Mouse (Mus musculus) neural tube, embryonic 13.5 days (tissue): ENCODE measurements around the gene Phf21a. TPM values are rescaled to one million over a fixed set of nuclear protein-coding genes. Genes with fewer than 3 reads are reported as not detected.

Experiments
- ATAC-seq: fragments of 200-750 bp; cut with Nextera tagmentation; 2 replicates; pipeline ENCODE4 v1.8.0; 2017; ENCODE audit warnings: low read depth, mild to moderate bottlenecking, moderate TSS enrichment, moderate library complexity
- H3K27ac ChIP-seq: fragments of 300-500 bp; sonication (generic); replicated peaks from 2 replicates; pipeline ENCODE4 v1.5.1; 2015; ENCODE audit warnings: moderate library complexity, mild to moderate bottlenecking, inconsistent platforms
- H3K27me3 ChIP-seq: fragments of 300-500 bp; sonication (generic); 2 replicates; pipeline ENCODE4 v1.6.1; 2015; ENCODE audit warnings: mild to moderate bottlenecking, inconsistent platforms
- H3K36me3 ChIP-seq: fragments of 300-500 bp; sonication (generic); 2 replicates; pipeline ENCODE4 v1.6.1; 2015; ENCODE audit warnings: mild to moderate bottlenecking, inconsistent platforms
- H3K4me1 ChIP-seq: fragments of 300-500 bp; sonication (generic); replicated peaks from 2 replicates; pipeline ENCODE4 v1.6.1; 2015; ENCODE audit warnings: inconsistent platforms
- H3K4me2 ChIP-seq: fragments of 300-500 bp; sonication (generic); 2 replicates; pipeline ENCODE4 v1.6.1; 2015; ENCODE audit warnings: inconsistent platforms, mild to moderate bottlenecking, moderate library complexity
- H3K4me3 ChIP-seq: fragments of 300-500 bp; sonication (generic); 2 replicates; pipeline ENCODE4 v1.5.1; 2015; ENCODE audit warnings: mild to moderate bottlenecking, inconsistent platforms
- H3K9ac ChIP-seq: fragments of 300-500 bp; sonication (generic); 2 replicates; pipeline ENCODE4 v1.6.1; 2015; ENCODE audit warnings: moderate library complexity, mild to moderate bottlenecking, inconsistent platforms
- H3K9me3 ChIP-seq: fragments of 300-500 bp; sonication (generic); 2 replicates; pipeline ENCODE4 v1.6.1; 2016; ENCODE audit warnings: inconsistent platforms
- WGBS: fragments of 180-500 bp; shearing (Covaris S2); methylation state at CpG from one replicate; pipeline ENCODE4 v1.1.7; 2015; 5-methylcytosine and 5-hydroxymethylcytosine counted together
- polyA plus RNA-seq: library from polyadenylated mRNA; unstranded; fragments of >200 nt; fragmentation: Nextera tagmentation; extraction: Ambion mirVana; gene quantifications from 2 replicates; pipeline ENCODE4 v1.2.1, GENCODE M21; 2015

The Phf21a gene
- polyA plus RNA-seq, 1 experiment from 2014 or later = 38.5 TPM

- Histone ChIP-seq H3K27ac (peak overlapping the region; percentile 83), H3K4me1 (peaks cover 15% of the 10 kb centered on the region), H3K36me3 (peaks cover 74% of the 10 kb centered on the region), H3K4me3 (no peak overlapping the region), H3K4me2 (no peak overlapping the region), H3K9me3 (no peaks in the 10 kb centered on the region), H3K9ac (no peak overlapping the region), H3K27me3 (no peaks in the 10 kb centered on the region)
- WGBS = 13% methylated on average over 12 of the region's 12 CpGs
- peak; percentile 72 for ATAC-seq
These were observed 268.0 kb downstream of the Phf21a start for GRCm38 (mm10) chr2:92360893-92361292.

GRCm38 (mm10) chr2:92361795-92362194, 268.9 kb downstream of the Phf21a start:
- Histone ChIP-seq H3K4me1 (peaks cover 15% of the 10 kb centered on the region), H3K36me3 (peaks cover 68% of the 10 kb centered on the region), H3K27ac (no peak overlapping the region), H3K4me3 (no peak overlapping the region), H3K9me3 (no peaks in the 10 kb centered on the region), H3K9ac (no peak overlapping the region), H3K4me2 (no peak overlapping the region), H3K27me3 (no peaks in the 10 kb centered on the region)
- ATAC-seq = no peak
- 87% methylated on average over 8 of the region's 8 CpGs for WGBS

- no peak for ATAC-seq
- peaks cover 59% of the 10 kb centered on the region for H3K36me3 ChIP-seq
- H3K9me3 ChIP-seq = no peaks in the 10 kb centered on the region
- 95% methylated on average over 6 of the region's 6 CpGs for WGBS
- no peak overlapping the region for H3K4me3 ChIP-seq
- H3K4me1 ChIP-seq = peaks cover 15% of the 10 kb centered on the region
- H3K27me3 ChIP-seq = no peaks in the 10 kb centered on the region
- no peak overlapping the region for H3K27ac ChIP-seq
- no peak overlapping the region for H3K9ac ChIP-seq
- H3K4me2 ChIP-seq = no peak overlapping the region
These were observed 269.8 kb downstream of the Phf21a start for GRCm38 (mm10) chr2:92362571-92363228.

DNA sequence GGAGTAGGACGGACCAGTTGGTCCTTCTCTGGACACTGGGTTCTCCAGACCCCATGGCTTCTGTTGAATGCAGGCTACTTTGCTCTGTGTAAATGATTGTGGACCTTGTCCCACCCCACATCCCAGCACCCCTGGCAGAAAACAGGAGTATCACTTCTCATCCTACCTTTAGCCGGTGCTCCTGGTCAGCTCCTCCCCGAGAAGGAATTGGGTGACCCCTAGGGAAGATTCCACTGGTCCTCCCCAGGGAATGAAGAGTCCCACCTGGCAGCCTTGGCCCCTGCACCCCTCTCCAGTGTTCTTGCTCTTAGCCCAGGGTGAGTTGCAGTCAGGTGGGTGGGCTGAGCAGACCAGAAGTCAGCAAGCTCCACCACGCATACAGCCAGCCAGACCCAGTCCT, 271.2 kb downstream of the Phf21a start:
- Histone ChIP-seq H3K9me3 (no peaks in the 10 kb centered on the region), H3K4me1 (peaks cover 15% of the 10 kb centered on the region), H3K9ac (no peak overlapping the region), H3K36me3 (peaks cover 45% of the 10 kb centered on the region), H3K27me3 (peaks cover 5% of the 10 kb centered on the region), H3K4me3 (no peak overlapping the region), H3K27ac (no peak overlapping the region), H3K4me2 (no peak overlapping the region)
- 92% methylated on average over 4 of the region's 4 CpGs for WGBS
- ATAC-seq = no peak

DNA sequence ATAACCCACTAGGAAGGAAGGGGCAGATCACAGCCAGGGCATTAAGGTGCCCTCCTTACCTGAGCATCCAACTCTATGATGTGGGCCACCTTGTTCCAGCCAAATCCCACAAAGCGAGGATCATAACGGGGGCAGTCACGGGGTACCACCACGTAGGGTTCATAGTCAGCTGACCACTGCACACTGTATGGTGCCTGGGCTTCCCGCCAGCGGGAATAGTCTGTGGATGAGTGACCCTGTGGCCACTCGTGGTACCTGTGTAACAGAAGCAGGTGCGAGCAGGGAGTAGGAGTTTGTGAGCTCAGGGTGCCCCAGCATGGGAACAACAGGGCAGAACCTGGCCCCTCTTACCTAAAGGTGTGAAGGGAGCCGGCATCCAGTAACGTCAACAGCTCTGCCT, 272.7 kb downstream of the Phf21a start:
- Histone ChIP-seq H3K36me3 (peaks cover 30% of the 10 kb centered on the region), H3K4me3 (no peak overlapping the region), H3K9ac (no peak overlapping the region), H3K9me3 (no peaks in the 10 kb centered on the region), H3K4me1 (peaks cover 10% of the 10 kb centered on the region), H3K27me3 (peaks cover 20% of the 10 kb centered on the region), H3K4me2 (no peak overlapping the region), H3K27ac (no peak overlapping the region)
- WGBS = 91% methylated on average over 10 of the region's 10 CpGs
- ATAC-seq = no peak

DNA sequence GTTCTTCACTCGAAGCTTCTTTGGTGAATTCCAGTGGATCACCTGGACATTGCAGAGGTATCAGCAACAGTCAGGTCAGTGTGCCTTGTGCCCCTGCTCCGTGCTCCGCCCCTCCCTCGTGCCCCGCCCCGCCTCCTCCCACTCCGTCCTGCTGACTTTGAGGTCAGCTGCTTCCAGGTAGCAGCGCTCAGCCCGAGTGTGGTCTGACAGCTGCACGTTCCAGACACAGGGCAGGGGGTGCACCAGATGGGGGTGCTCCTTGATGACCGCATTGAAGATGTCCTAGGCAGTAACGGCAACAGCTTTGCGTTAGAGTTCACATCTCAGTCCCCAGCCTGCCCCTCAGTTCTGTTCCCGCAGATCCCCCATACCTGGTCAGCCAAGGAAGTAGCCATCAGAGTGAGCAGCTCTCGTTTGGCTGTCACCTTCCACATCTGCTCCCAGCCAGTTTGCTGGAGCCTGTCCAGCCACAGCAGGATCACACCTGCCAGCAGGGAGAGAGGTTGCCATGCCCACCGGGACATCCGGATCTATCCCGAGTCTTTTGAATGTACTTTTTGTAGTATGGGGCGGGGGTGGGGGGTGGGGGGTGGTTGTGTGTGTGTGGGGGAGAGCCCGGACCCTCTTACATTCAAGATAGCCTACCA, 274.6 kb downstream of the Phf21a start:
- Histone ChIP-seq H3K27me3 (peaks cover 40% of the 10 kb centered on the region), H3K27ac (no peak overlapping the region), H3K9me3 (no peaks in the 10 kb centered on the region), H3K4me2 (no peak overlapping the region), H3K36me3 (peaks cover 22% of the 10 kb centered on the region), H3K4me1 (peaks cover 25% of the 10 kb centered on the region), H3K4me3 (no peak overlapping the region), H3K9ac (no peak overlapping the region)
- ATAC-seq = no peak
- whole genome bisulfite sequencing = 42% methylated on average over 20 of the region's 20 CpGs

- Histone ChIP-seq H3K9me3 (no peaks in the 10 kb centered on the region), H3K4me1 (peaks cover 46% of the 10 kb centered on the region), H3K27me3 (peaks cover 41% of the 10 kb centered on the region), H3K4me3 (peak overlapping the region; percentile 30), H3K27ac (no peak overlapping the region), H3K9ac (peak overlapping the region; percentile 60), H3K36me3 (no peaks in the 10 kb centered on the region), H3K4me2 (peak overlapping the region; percentile 54)
- WGBS = 15% methylated on average over 19 of the region's 19 CpGs
- ATAC-seq = no peak
These were observed 277.5 kb downstream of the Phf21a start for GRCm38 (mm10) chr2:92370375-92370774.

DNA sequence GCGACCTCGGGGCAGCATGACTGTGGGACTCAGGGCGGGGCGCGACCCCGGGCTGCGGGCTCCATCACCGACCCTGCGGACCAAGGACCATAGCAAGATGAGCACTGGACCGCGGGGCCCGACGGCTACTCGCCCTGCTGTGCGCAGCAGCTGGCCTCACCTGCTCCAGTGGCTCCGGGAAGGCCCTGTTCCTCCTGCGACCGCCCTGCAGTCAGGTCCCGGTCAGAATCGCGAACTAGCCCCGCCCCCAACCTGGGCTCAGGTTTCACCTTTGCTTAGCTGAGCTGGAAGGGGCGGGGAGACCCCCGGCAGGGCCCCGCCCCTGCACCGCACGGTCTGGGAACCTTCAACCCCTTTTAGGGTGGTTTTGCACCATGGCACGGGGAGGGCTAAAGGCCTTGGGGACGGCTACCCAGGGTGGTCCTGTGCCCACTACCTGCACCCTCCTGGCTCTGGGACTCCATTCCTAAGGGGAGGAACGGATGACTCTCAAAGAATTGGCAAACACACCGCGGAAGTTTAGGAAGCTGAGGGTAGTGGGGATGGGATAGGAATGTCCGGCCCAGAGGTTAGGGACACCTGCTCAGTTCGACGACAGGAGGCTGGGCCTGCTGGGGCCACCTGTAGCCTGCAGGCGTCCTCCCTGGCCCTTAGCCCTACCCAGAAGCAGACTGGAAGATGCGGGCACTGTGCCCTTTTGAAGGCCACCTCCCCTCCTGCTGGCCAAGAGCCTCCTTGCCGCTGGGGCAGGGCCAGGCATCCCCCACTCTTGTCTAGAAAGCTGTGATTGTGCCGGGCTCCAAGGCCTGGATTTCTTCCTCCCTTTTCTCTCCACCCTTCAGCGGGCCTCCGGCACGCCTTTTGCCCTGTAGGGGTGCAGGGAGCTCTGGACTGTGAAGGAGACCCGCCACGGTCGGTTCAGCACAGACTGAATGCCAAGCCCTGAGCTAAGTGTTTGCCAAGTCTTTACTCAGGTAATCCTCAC, 278.2 kb downstream of the Phf21a start:
- Histone ChIP-seq H3K27ac (no peak overlapping the region), H3K4me3 (peak overlapping the region; percentile 30), H3K9ac (peak overlapping the region; percentile 60), H3K4me1 (peaks cover 52% of the 10 kb centered on the region), H3K4me2 (peak overlapping the region; percentile 54), H3K9me3 (no peaks in the 10 kb centered on the region), H3K27me3 (peaks cover 41% of the 10 kb centered on the region), H3K36me3 (no peaks in the 10 kb centered on the region)
- 2% methylated on average over 45 of the region's 45 CpGs for WGBS
- ATAC-seq = no peak

GRCm38 (mm10) chr2:92371971-92372690, 279.2 kb downstream of the Phf21a start:
- 12% methylated on average over 10 of the region's 10 CpGs for WGBS
- H3K27me3 ChIP-seq = peaks cover 41% of the 10 kb centered on the region
- H3K27ac ChIP-seq = peak overlapping the region; percentile 6; the same call in 1 of the 2 replicates
- H3K36me3 ChIP-seq = peaks cover 2% of the 10 kb centered on the region; the same call in 1 of the 2 replicates
- no peak overlapping the region for H3K4me2 ChIP-seq
- no peak overlapping the region for H3K4me3 ChIP-seq
- H3K9me3 ChIP-seq = no peaks in the 10 kb centered on the region
- H3K9ac ChIP-seq = no peak overlapping the region
- peaks cover 56% of the 10 kb centered on the region for H3K4me1 ChIP-seq
- no peak for ATAC-seq

DNA sequence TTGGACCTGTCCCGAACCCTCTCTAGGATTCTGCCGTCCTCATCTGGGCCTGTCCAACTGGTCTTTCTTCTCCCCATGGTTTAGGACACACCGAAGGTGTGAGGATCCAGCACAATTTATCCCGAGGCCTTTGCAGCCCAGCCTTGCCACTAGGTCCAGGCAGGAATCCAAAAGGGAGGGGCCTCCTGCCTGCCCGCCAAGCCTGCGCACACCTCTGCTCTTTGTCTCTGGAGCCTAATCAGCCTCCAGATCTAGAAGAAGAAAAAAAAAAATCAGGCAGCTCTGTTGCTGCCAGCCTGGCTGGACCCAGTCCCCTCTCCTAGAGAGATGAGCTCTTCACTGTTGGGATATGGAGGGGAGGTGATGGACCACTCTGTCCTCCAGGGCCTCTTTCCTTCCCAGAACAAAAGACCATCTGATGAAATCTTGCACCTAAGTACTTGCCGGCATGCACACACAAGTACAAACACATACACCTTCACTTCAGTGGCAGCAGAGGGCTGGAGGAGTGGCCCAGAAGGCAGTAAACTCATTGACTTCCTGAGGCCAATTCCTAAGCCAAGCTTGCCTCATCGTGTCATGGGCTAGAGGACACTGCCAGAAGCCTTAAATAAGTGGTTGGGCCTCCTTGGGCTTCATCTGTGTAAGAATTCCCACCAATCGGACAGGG, 280.0 kb downstream of the Phf21a start:
- peak overlapping the region; percentile 6; the same call in 1 of the 2 replicates for H3K27ac ChIP-seq
- H3K4me3 ChIP-seq = no peak overlapping the region
- peaks cover 56% of the 10 kb centered on the region for H3K4me1 ChIP-seq
- ATAC-seq = no peak
- no peak overlapping the region for H3K9ac ChIP-seq
- peaks cover 9% of the 10 kb centered on the region for H3K36me3 ChIP-seq
- no peak overlapping the region for H3K4me2 ChIP-seq
- no peaks in the 10 kb centered on the region for H3K9me3 ChIP-seq
- H3K27me3 ChIP-seq = peaks cover 41% of the 10 kb centered on the region
- WGBS = 37% methylated on average over 9 of the region's 9 CpGs

GRCm38 (mm10) chr2:92373437-92373813, 280.5 kb downstream of the Phf21a start:
- no peak overlapping the region for H3K27ac ChIP-seq
- peaks cover 56% of the 10 kb centered on the region for H3K4me1 ChIP-seq
- WGBS = 69% methylated on average over 11 of the region's 11 CpGs
- H3K4me2 ChIP-seq = no peak overlapping the region
- no peaks in the 10 kb centered on the region for H3K9me3 ChIP-seq
- no peak overlapping the region for H3K9ac ChIP-seq
- H3K27me3 ChIP-seq = peaks cover 41% of the 10 kb centered on the region
- peaks cover 15% of the 10 kb centered on the region for H3K36me3 ChIP-seq
- ATAC-seq = no peak
- H3K4me3 ChIP-seq = no peak overlapping the region
